Mouse (Mus musculus) lung, postnatal 10 days (tissue): ENCODE results near the gene Tbc1d7.
A peak's percentile ranks its signal among the peaks of the same experiment; 100 is the strongest.

ENCODE experiments used
- DNase-seq: peaks from one replicate; pipeline ENCODE4 v3.0.0; 2021

Tbc1d7 gene

GRCm38 (mm10) chr13:43132859-43133258 is 38.4 kb downstream of the Tbc1d7 start:
- no peak for DNase-seq

- peak; percentile 74 for DNase-seq
Observed at GRCm38 (mm10) chr13:43131741-43132191, 39.5 kb downstream of the Tbc1d7 start.

- DNase-seq = no peak
Observed at GRCm38 (mm10) chr13:43130161-43130560, 41.1 kb downstream of the Tbc1d7 start.

GRCm38 (mm10) chr13:43124683-43125074 is 46.6 kb downstream of the Tbc1d7 start:
- DNase-seq = no peak

- no peak for DNase-seq
Observed at GRCm38 (mm10) chr13:43123895-43124682, 47.2 kb downstream of the Tbc1d7 start.

- no peak for DNase-seq
Observed at GRCm38 (mm10) chr13:43122306-43123070, 48.8 kb downstream of the Tbc1d7 start.

- DNase-seq = no peak
Observed at GRCm38 (mm10) chr13:43113141-43113540, 58.2 kb downstream of the Tbc1d7 start.

- DNase-seq = no peak
Observed at GRCm38 (mm10) chr13:43112707-43113106, 58.6 kb downstream of the Tbc1d7 start.

GRCm38 (mm10) chr13:43112280-43112679 is 59.0 kb downstream of the Tbc1d7 start:
- no peak for DNase-seq

- DNase-seq = no peak
Observed at GRCm38 (mm10) chr13:43104496-43104895, 66.8 kb downstream of the Tbc1d7 start.

- no peak for DNase-seq
Observed at GRCm38 (mm10) chr13:43102943-43103342, 68.4 kb downstream of the Tbc1d7 start.
